Mouse (Mus musculus): ENCODE data around the gene Zfp273.
"Not testable (repeated sequence)": the region's sequence is repeated elsewhere in the genome, so short reads cannot be mapped to it uniquely, and the experiment has no call there.

Gene Zfp273

DNA sequence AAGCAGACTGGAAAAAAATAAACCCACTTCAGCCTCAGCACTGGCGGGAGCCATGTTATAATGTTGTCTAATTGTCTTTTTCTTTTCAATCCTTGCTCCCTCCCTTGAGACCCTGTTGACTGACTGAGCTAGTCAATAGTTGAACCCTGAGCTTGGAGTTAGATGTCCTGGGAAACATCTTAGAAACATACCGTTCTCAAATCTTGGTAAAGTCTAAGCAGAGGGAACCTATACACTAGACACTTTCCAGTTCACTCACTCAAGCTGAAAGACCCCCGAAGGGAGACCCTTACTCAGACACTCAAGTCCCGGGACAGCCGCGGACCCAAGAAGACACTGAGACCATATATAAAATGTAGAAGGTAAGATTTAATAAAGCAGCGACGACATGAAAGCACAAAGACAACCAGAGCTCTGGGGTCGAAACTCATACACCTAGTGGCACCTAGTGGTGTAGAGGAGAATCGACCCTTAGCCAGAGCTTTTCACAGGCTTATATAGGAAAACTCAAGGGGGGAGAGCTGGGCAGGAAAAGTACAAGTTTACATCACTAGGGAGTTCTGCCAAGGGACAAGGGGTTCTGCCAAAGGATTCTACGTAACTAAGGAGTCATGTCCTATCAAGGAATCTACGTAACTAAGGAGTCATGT lies 62.6 kb downstream of the Zfp273 start:
- DNase-seq = not testable (repeated sequence)
